Mouse (Mus musculus) ovary, adult 10 weeks (tissue): Measurements from ENCODE around the gene H2-Ab1. TPM values are rescaled to one million over a fixed set of nuclear protein-coding genes. Genes with fewer than 3 reads are reported as not detected.

Source experiments
- polyA plus RNA-seq: library from polyadenylated mRNA; stranded (reverse); fragments of 350-450 nt; fragmentation: Illumina TruSeq; extraction: RNeasy Lipid Tissue Mini Kit (QIAGEN cat#74804); gene quantifications from one replicate; pipeline ENCODE4 v1.2.3, GENCODE M21; 2014

H2-Ab1 gene
- polyA plus RNA-seq: 33.0 TPM

GRCm38 (mm10) chr17:34257594-34258375, at the start of gene H2-Ab1:
Gene H2-Ab1, plus strand, starts transcription at chr17:34257689.

GRCm38 (mm10) chr17:34238706-34239105, 18.8 kb upstream of the H2-Ab1 start, which contains the start of gene H2-Ob:
Gene H2-Ob, plus strand, starts transcription at chr17:34238903.

GRCm38 (mm10) chr17:34287648-34288047, 30.2 kb downstream of the H2-Ab1 start, which contains the start of gene H2-Aa:
Gene H2-Aa, minus strand, starts transcription at chr17:34287823.

GRCm38 (mm10) chr17:34305380-34306030, 48.0 kb downstream of the H2-Ab1 start, which contains the start of gene H2-Eb1:
Gene H2-Eb1, plus strand, starts transcription at chr17:34305867.

Other genes starting within 250 kb of the H2-Ab1 start
- 1.5 TPM for gene Ring1, start 233.0 kb upstream of the H2-Ab1 start, polyA plus RNA-seq
- not detected for gene H2-Ke6, start 229.6 kb upstream of the H2-Ab1 start, polyA plus RNA-seq
- 1.2 TPM for gene Slc39a7, start 226.0 kb upstream of the H2-Ab1 start, polyA plus RNA-seq
- gene Rxrb, start 225.9 kb upstream of the H2-Ab1 start, polyA plus RNA-seq: 1.2 TPM
- not detected for gene Col11a2, start 218.3 kb upstream of the H2-Ab1 start, polyA plus RNA-seq
- not detected for gene H2-Oa, start 165.3 kb upstream of the H2-Ab1 start, polyA plus RNA-seq
- gene H2-DMa, start 138.1 kb upstream of the H2-Ab1 start, polyA plus RNA-seq: not detected
- gene Brd2, start 135.1 kb upstream of the H2-Ab1 start, polyA plus RNA-seq: 266 TPM
- gene H2-DMb2, start 114.4 kb upstream of the H2-Ab1 start, polyA plus RNA-seq: 1.1 TPM
- gene H2-DMb1, start 104.6 kb upstream of the H2-Ab1 start, polyA plus RNA-seq: 5.0 TPM
- 2.4 TPM for gene Tap1, start 70.1 kb upstream of the H2-Ab1 start, polyA plus RNA-seq
- gene Psmb9, start 69.9 kb upstream of the H2-Ab1 start, polyA plus RNA-seq: 2.2 TPM
- gene Psmb8, start 60.0 kb upstream of the H2-Ab1 start, polyA plus RNA-seq: 0.83 TPM
- gene Tap2, start 54.2 kb upstream of the H2-Ab1 start, polyA plus RNA-seq: not detected
- 3.7 TPM for gene H2-Ob, start 18.8 kb upstream of the H2-Ab1 start, polyA plus RNA-seq
- 106 TPM for gene H2-Aa, start 30.1 kb downstream of the H2-Ab1 start, polyA plus RNA-seq
- gene H2-Eb1, start 48.2 kb downstream of the H2-Ab1 start, polyA plus RNA-seq: 4.0 TPM
- 0.17 TPM for gene H2-Eb2, start 68.0 kb downstream of the H2-Ab1 start, polyA plus RNA-seq
- 0.97 TPM for gene Btnl2, start 97.1 kb downstream of the H2-Ab1 start, polyA plus RNA-seq
- gene Btnl1, start 119.4 kb downstream of the H2-Ab1 start, polyA plus RNA-seq: 0.20 TPM
- gene BC051142, start 141.1 kb downstream of the H2-Ab1 start, polyA plus RNA-seq: 1.8 TPM
- gene Btnl4, start 219.6 kb downstream of the H2-Ab1 start, polyA plus RNA-seq: not detected